Mouse (Mus musculus) heart, embryonic 15.5 days (tissue): ENCODE measurements around the gene Tubg1. TPM values are rescaled to one million over a fixed set of nuclear protein-coding genes. Genes with fewer than 3 reads are reported as not detected.

Experiments used
- ATAC-seq: fragments of 200-750 bp; cut with Nextera tagmentation; replicated peaks from 2 replicates; pipeline ENCODE4 v1.8.0; 2017; ENCODE audit warnings: low read depth, moderate TSS enrichment; ENCODE audit not compliant: insufficient number of reproducible peaks, insufficient read depth, low FRiP score
- H3K27ac ChIP-seq: fragments of 300-500 bp; sonication (generic); 2 replicates; pipeline ENCODE4 v1.5.1; 2015; ENCODE audit warnings: mild to moderate bottlenecking, inconsistent platforms
- H3K27me3 ChIP-seq: fragments of 300-500 bp; sonication (generic); 2 replicates; pipeline ENCODE4 v1.6.1; 2015; ENCODE audit warnings: inconsistent platforms
- H3K36me3 ChIP-seq: fragments of 300-500 bp; sonication (generic); 2 replicates; pipeline ENCODE4 v1.6.1; 2015; ENCODE audit warnings: mild to moderate bottlenecking, inconsistent platforms
- H3K4me1 ChIP-seq: fragments of 300-500 bp; sonication (generic); replicated peaks from 2 replicates; pipeline ENCODE4 v1.6.1; 2015; ENCODE audit warnings: inconsistent platforms
- H3K4me2 ChIP-seq: fragments of 300-500 bp; sonication (generic); 2 replicates; pipeline ENCODE4 v1.6.1; 2015; ENCODE audit warnings: inconsistent platforms, mild to moderate bottlenecking, moderate library complexity
- H3K4me3 ChIP-seq: fragments of 300-500 bp; sonication (generic); 2 replicates; pipeline ENCODE4 v1.5.1; 2015; ENCODE audit warnings: mild to moderate bottlenecking, inconsistent platforms
- H3K9ac ChIP-seq: fragments of 300-500 bp; sonication (generic); 2 replicates; pipeline ENCODE4 v1.6.1; 2015; ENCODE audit warnings: mild to moderate bottlenecking, inconsistent platforms
- H3K9me3 ChIP-seq: fragments of 300-500 bp; sonication (generic); replicated peaks from 2 replicates; pipeline ENCODE4 v1.6.1; 2016; ENCODE audit warnings: inconsistent platforms
- WGBS: fragments of 180-500 bp; shearing (Covaris S2); methylation state at CpG from one replicate; pipeline ENCODE4 v1.1.7; 2015; ENCODE audit warnings: mixed read lengths; 5-methylcytosine and 5-hydroxymethylcytosine counted together
- microRNA-seq: library from miRNA; unstranded; fragments of <30 nt; microRNA quantifications from one replicate; pipeline ENCODE4, GENCODE M21; 2016
- polyA plus RNA-seq: library from polyadenylated mRNA; unstranded; fragments of >200 nt; fragmentation: Nextera tagmentation; extraction: Ambion mirVana; gene quantifications from 2 replicates; pipeline ENCODE4 v1.2.1, GENCODE M21; 2015

Gene Tubg1
- polyA plus RNA-seq, 1 experiment from 2014 or later: 62.1 TPM

GRCm38 (mm10) chr11:101174851-101175628 is 55.3 kb downstream of the Tubg1 start, which contains the start of gene Ccr10:
Gene Ccr10, minus strand, starts transcription at chr11:101175443.
- Histone ChIP-seq H3K27ac (0 out of 2 replicates have a peak within 1 kb of the TSS, but pooled peaks have one; percentile 81), H3K4me3 (peak within 1 kb of the TSS; percentile 39), H3K27me3 (peaks cover 37% of the 10 kb centered on the region), H3K4me1 (peaks cover 63% of the 10 kb centered on the region), H3K9ac (peak within 1 kb of the TSS; percentile 59), H3K9me3 (no peaks in the 10 kb centered on the region), H3K36me3 (no peaks in the 10 kb centered on the region), H3K4me2 (peak within 1 kb of the TSS; percentile 71)
- no peak for ATAC-seq
- 28% methylated on average over 14 of the region's 14 CpGs for WGBS

GRCm38 (mm10) chr11:101175636-101176116 is 55.9 kb downstream of the Tubg1 start:
- peaks cover 37% of the 10 kb centered on the region for H3K27me3 ChIP-seq
- H3K9ac ChIP-seq: 0 out of 2 replicates have a peak overlapping the region, but pooled peaks have one; percentile 13
- no peak for ATAC-seq
- peak overlapping the region; percentile 71 for H3K4me2 ChIP-seq
- H3K4me1 ChIP-seq: peaks cover 62% of the 10 kb centered on the region
- peak overlapping the region; percentile 38 for H3K4me3 ChIP-seq
- no peaks in the 10 kb centered on the region for H3K9me3 ChIP-seq
- WGBS: 14% methylated on average over 11 of the region's 11 CpGs
- H3K27ac ChIP-seq: no peak overlapping the region
- H3K36me3 ChIP-seq: no peaks in the 10 kb centered on the region

Small RNAs within 50 kb of the gene (microRNA-seq; reads per million reads assigned to microRNA genes)
- not detected for gene Gm27626

Other genes with a start within 250 kb of the Tubg1 start
- 50.6 and 60.8 TPM in 2 replicates for gene Stat3, start 180.4 kb upstream of the Tubg1 start, polyA plus RNA-seq
- gene Cavin1, start 149.1 kb upstream of the Tubg1 start, polyA plus RNA-seq: 429 and 457 TPM in 2 replicates
- 54.1 and 54.4 TPM in 2 replicates for gene Atp6v0a1, start 110.5 kb upstream of the Tubg1 start, polyA plus RNA-seq
- 11.6 and 16.3 TPM in 2 replicates for gene Naglu, start 49.9 kb upstream of the Tubg1 start, polyA plus RNA-seq
- not detected in 2 replicates for gene Hsd17b1, start 41.5 kb upstream of the Tubg1 start, polyA plus RNA-seq
- 26.6 and 29.0 TPM in 2 replicates for gene Coasy, start 37.4 kb upstream of the Tubg1 start, polyA plus RNA-seq
- 34.5 and 38.8 TPM in 2 replicates for gene Mlx, start 32.7 kb upstream of the Tubg1 start, polyA plus RNA-seq
- gene Psmc3ip, start 24.5 kb upstream of the Tubg1 start, polyA plus RNA-seq: 16.6 and 20.0 TPM in 2 replicates
- 15.3 and 18.2 TPM in 2 replicates for gene Retreg3, start within 50 bp of the Tubg1 start, polyA plus RNA-seq
- gene Tubg2, start 36.0 kb downstream of the Tubg1 start, polyA plus RNA-seq: 2.7 and 3.4 TPM in 2 replicates
- gene Cntnap1, start 50.6 kb downstream of the Tubg1 start, polyA plus RNA-seq: 0.50 and 0.85 TPM in 2 replicates
- gene Plekhh3, start 51.4 kb downstream of the Tubg1 start, polyA plus RNA-seq: 10.5 and 13.6 TPM in 2 replicates
- 0.28 and 0.38 TPM in 2 replicates for gene Ccr10, start 55.5 kb downstream of the Tubg1 start, polyA plus RNA-seq
- 13.3 and 15.0 TPM in 2 replicates for gene Ezh1, start 106.5 kb downstream of the Tubg1 start, polyA plus RNA-seq
- 196 and 210 TPM in 2 replicates for gene Ramp2, start 126.1 kb downstream of the Tubg1 start, polyA plus RNA-seq
- gene Vps25, start 133.8 kb downstream of the Tubg1 start, polyA plus RNA-seq: 89.1 and 106 TPM in 2 replicates
- 4.1 and 7.2 TPM in 2 replicates for gene Wnk4, start 140.6 kb downstream of the Tubg1 start, polyA plus RNA-seq
- 0.61 and 0.68 TPM in 2 replicates for gene Cntd1, start 159.1 kb downstream of the Tubg1 start, polyA plus RNA-seq
- 151 and 169 TPM in 2 replicates for gene Coa3, start 159.2 kb downstream of the Tubg1 start, polyA plus RNA-seq
- 114 and 145 TPM in 2 replicates for gene Becn1, start 182.3 kb downstream of the Tubg1 start, polyA plus RNA-seq
- gene Psme3, start 196.3 kb downstream of the Tubg1 start, polyA plus RNA-seq: 89.2 and 109 TPM in 2 replicates
- 0.43 and 0.95 TPM in 2 replicates for gene Aoc2, start 205.1 kb downstream of the Tubg1 start, polyA plus RNA-seq
- gene Aoc3, start 210.7 kb downstream of the Tubg1 start, polyA plus RNA-seq: 1.9 and 2.7 TPM in 2 replicates
- not detected in 2 replicates for gene G6pc, start 247.6 kb downstream of the Tubg1 start, polyA plus RNA-seq